Mouse (Mus musculus): ENCODE data around the gene Gm37240.

The Gm37240 gene

GRCm38 (mm10) chr3:84479293-84480005, 1407.9 kb downstream of the Gm37240 start:
- in situ Hi-C loops (cut with MboI; ENCODE audit: low sequenced_read_pairs) = no loop called here

GRCm38 (mm10) chr3:84478896-84479292, 1408.4 kb downstream of the Gm37240 start:
- in situ Hi-C loops (cut with MboI; ENCODE audit: low sequenced_read_pairs) = no loop called here

GRCm38 (mm10) chr3:84478195-84478594, 1409.1 kb downstream of the Gm37240 start:
- in situ Hi-C loops (cut with MboI; ENCODE audit: low sequenced_read_pairs) = no loop called here

- in situ Hi-C loops (cut with MboI; ENCODE audit: low sequenced_read_pairs) = no loop called here
Observed at GRCm38 (mm10) chr3:84477498-84477897, 1409.8 kb downstream of the Gm37240 start.

GRCm38 (mm10) chr3:84474981-84475775, 1412.1 kb downstream of the Gm37240 start:
- in situ Hi-C loops (cut with MboI; ENCODE audit: low sequenced_read_pairs) = no loop called here

GRCm38 (mm10) chr3:84474398-84474797, 1412.9 kb downstream of the Gm37240 start:
- in situ Hi-C loops (cut with MboI; ENCODE audit: low sequenced_read_pairs) = no loop called here

- in situ Hi-C loops (cut with MboI; ENCODE audit: low sequenced_read_pairs) = no loop called here
Observed at GRCm38 (mm10) chr3:84472955-84473354, 1414.4 kb downstream of the Gm37240 start.

GRCm38 (mm10) chr3:84472527-84472926, 1414.8 kb downstream of the Gm37240 start:
- in situ Hi-C loops (cut with MboI; ENCODE audit: low sequenced_read_pairs) = no loop called here

GRCm38 (mm10) chr3:84471146-84471545, 1416.2 kb downstream of the Gm37240 start:
- in situ Hi-C loops (cut with MboI; ENCODE audit: low sequenced_read_pairs) = no loop called here

GRCm38 (mm10) chr3:84468111-84468453, 1419.2 kb downstream of the Gm37240 start:
- in situ Hi-C loops (cut with MboI; ENCODE audit: low sequenced_read_pairs) = no loop called here

GRCm38 (mm10) chr3:84467419-84468110, 1419.8 kb downstream of the Gm37240 start:
- in situ Hi-C loops (cut with MboI; ENCODE audit: low sequenced_read_pairs) = no loop called here

- in situ Hi-C loops (cut with MboI; ENCODE audit: low sequenced_read_pairs) = no loop called here
Observed at GRCm38 (mm10) chr3:84465822-84466500, 1421.4 kb downstream of the Gm37240 start.

GRCm38 (mm10) chr3:84461687-84462086, 1425.6 kb downstream of the Gm37240 start:
- in situ Hi-C loops (cut with MboI; ENCODE audit: low sequenced_read_pairs) = no loop called here

GRCm38 (mm10) chr3:84460952-84461351, 1426.4 kb downstream of the Gm37240 start:
- in situ Hi-C loops (cut with MboI; ENCODE audit: low sequenced_read_pairs) = no loop called here

GRCm38 (mm10) chr3:84460499-84460898, 1426.8 kb downstream of the Gm37240 start:
- in situ Hi-C loops (cut with MboI; ENCODE audit: low sequenced_read_pairs) = no loop called here

- in situ Hi-C loops (cut with MboI; ENCODE audit: low sequenced_read_pairs) = no loop called here
Observed at GRCm38 (mm10) chr3:84455733-84456417, 1431.4 kb downstream of the Gm37240 start.

GRCm38 (mm10) chr3:84450651-84451050, 1436.7 kb downstream of the Gm37240 start:
- in situ Hi-C loops (cut with MboI; ENCODE audit: low sequenced_read_pairs) = no loop called here

GRCm38 (mm10) chr3:84449015-84449414, 1438.3 kb downstream of the Gm37240 start:
- in situ Hi-C loops (cut with MboI; ENCODE audit: low sequenced_read_pairs) = no loop called here

GRCm38 (mm10) chr3:84447803-84448202, 1439.5 kb downstream of the Gm37240 start:
- in situ Hi-C loops (cut with MboI; ENCODE audit: low sequenced_read_pairs) = no loop called here
